Mouse (Mus musculus) lung, postnatal 0 days (tissue): ENCODE results near the gene Aldh1b1.

Experiments
- CTCF ChIP-seq: IDR thresholded peaks from 2 replicates; pipeline ENCODE4 v1.5.1; 2016; ENCODE audit warnings: antibody characterized with exemption, mild to moderate bottlenecking
- EP300 ChIP-seq: IDR thresholded peaks from 2 replicates; pipeline ENCODE4 v1.6.1; 2016; ENCODE audit warnings: antibody characterized with exemption, mild to moderate bottlenecking, control low read depth

- TF ChIP-seq EP300 (no peak), CTCF (no peak)
These were observed 50.0 kb downstream of the Aldh1b1 start for GRCm38 (mm10) chr4:45848825-45849156.
